Mouse (Mus musculus) cerebellum, adult 2 months (tissue): ENCODE measurements around the gene Vps51.

Source experiments
- CTCF ChIP-seq: fragments of 200-500 bp; IDR thresholded peaks from 2 replicates; pipeline ENCODE4 v1.5.1; 2011; ENCODE audit warnings: low read depth, mild to moderate bottlenecking, control low read depth, low read length, moderate library complexity, borderline replicate concordance; ENCODE audit not compliant: insufficient read depth
- POLR2A ChIP-seq: fragments of 200-500 bp; IDR thresholded peaks from 2 replicates; pipeline ENCODE4 v1.6.1; 2011; ENCODE audit warnings: low read length, control low read depth, borderline replicate concordance; ENCODE audit not compliant: insufficient read depth

DNA sequence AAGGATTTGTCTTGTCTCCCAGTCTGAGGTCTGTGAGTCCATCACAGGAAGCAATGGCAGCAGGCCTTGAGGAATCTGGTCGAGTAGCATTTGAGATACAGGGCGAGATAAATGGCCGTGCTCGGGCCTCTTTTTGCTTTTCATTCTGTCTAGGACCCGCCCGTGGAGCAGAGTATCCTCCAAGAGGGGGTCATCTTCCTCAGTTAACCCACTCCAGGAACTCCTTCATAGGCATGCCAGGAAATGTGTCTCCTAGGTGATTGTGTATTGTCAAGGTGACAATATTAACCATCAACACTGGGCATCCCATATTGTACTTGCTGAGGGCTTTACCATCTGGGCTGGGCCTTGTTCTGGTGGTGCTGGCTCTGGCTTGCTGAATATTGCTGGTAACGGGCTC lies 17.1 kb upstream of the Vps51 start, which contains the start of gene AC131692.1:
- TF ChIP-seq CTCF (no peak), POLR2A (no peak)
